Mouse (Mus musculus): ENCODE results near the gene Apaf1.

DNA sequence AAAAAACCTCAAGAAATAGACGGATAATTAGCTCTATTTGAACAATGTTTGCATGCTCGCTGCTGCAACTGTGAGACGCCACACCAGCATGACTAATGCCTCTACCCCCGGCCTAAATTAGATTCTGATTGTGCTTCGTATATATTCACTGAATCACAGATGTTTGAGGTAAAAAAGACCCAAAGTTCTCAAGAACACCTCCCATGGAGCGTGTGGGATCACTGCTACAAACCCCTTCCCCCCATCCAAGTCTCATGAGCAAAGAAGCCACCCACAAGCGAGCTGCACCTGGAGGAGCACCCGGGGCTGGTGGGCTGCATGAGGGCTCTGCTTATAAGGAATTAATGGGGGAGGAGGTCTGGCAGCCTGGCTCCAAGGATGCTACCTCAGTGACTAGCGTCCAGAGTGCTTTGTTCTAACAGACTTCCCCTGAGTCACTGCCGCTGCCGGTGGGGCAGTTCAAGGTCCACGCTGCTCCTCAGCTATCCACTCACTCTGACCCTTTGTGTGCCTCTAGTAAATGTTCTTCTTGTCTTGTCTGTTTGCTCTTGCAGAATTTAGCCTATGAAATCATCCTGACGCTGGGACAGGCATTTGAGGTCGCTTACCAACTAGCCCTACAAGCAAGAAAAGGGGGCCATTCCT, 116.8 kb downstream of the Apaf1 start:
- TF ChIP-seq CTCF (IDR thresholded peaks at IDR 0.05; ENCODE audit: low read depth) = no peak
- TF ChIP-seq EP300 (IDR thresholded peaks at IDR 0.05; ENCODE audit: low read depth) = no peak

Data from heart, postnatal 0 days (tissue).